Mouse (Mus musculus): ENCODE data around the gene Trpm3. TPM values are rescaled to one million over a fixed set of nuclear protein-coding genes. Genes with fewer than 3 reads are reported as not detected.

The Trpm3 gene
- polyA plus RNA-seq, 1 experiment from 2014 or later = 39.8 TPM

- no peak for ATAC-seq
- Histone ChIP-seq H3K36me3 (ENCODE audit: control insufficient read depth, insufficient read depth, low read length) (no peaks in the 10 kb centered on the region), H3K4me1 (ENCODE audit: control insufficient read depth, insufficient read depth, low read depth, low read length) (no peaks in the 10 kb centered on the region), H3K27ac (ENCODE audit: low read depth, low read length) (no peak overlapping the region), H3K4me2 (ENCODE audit: low read length) (no peak overlapping the region), H3K4me3 (ENCODE audit: low read length) (no peak overlapping the region), H3K9ac (ENCODE audit: low read depth, low read length) (no peak overlapping the region), H3K27me3 (replicated peaks; ENCODE audit: control insufficient read depth, insufficient read depth, low read length) (no peaks in the 10 kb centered on the region), H3K9me3 (ENCODE audit: control insufficient read depth, low read length) (no peaks in the 10 kb centered on the region)
- 78% methylated on average over 8 of the region's 8 CpGs for WGBS
Observed at GRCm38 (mm10) chr19:22338927-22339326, 200.1 kb downstream of the Trpm3 start.

DNA sequence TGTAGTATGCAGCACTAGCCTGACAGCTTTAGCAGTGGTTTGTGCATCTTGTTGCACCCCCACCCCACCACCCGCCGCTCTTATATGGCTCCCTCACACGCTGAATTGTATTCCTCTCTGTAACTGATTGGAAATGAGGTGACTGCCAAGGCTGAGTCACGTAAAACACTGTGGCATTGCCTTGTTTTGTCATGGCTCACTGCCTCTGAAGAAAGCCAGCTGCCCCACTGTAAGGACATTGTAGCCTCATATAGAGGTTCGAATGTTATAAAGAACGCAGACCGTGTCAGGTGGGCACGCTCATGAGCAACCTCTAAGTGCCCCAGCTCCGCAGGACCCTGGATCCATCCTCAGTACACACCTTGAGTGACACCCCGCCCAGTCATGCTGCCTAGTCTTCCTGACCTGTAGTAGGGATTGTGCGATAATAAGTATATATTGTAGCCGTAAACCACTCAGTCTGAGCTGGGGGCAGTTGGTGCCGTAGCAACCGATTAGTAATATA, 215.2 kb downstream of the Trpm3 start:
- H3K4me1 ChIP-seq (ENCODE audit: control insufficient read depth, insufficient read depth, low read depth, low read length) = no peaks in the 10 kb centered on the region; the same call in 1 of the 2 replicates
- ATAC-seq = peak; percentile 82
- WGBS = 46% methylated on average over 14 of the region's 14 CpGs
- H3K4me3 ChIP-seq (ENCODE audit: low read length) = no peak overlapping the region
- no peaks in the 10 kb centered on the region for H3K27me3 ChIP-seq (replicated peaks; ENCODE audit: control insufficient read depth, insufficient read depth, low read length)
- no peak overlapping the region; the same call in 1 of the 2 replicates for H3K9ac ChIP-seq (ENCODE audit: low read depth, low read length)
- H3K9me3 ChIP-seq (ENCODE audit: control insufficient read depth, low read length) = no peaks in the 10 kb centered on the region; the same call in 1 of the 2 replicates
- peak overlapping the region; percentile 31 for H3K4me2 ChIP-seq (ENCODE audit: low read length)
- no peaks in the 10 kb centered on the region for H3K36me3 ChIP-seq (ENCODE audit: control insufficient read depth, insufficient read depth, low read length)
- no peak overlapping the region for H3K27ac ChIP-seq (ENCODE audit: low read depth, low read length)

- H3K4me3 ChIP-seq (ENCODE audit: low read length) = no peak overlapping the region
- H3K27me3 ChIP-seq (replicated peaks; ENCODE audit: control insufficient read depth, insufficient read depth, low read length) = no peaks in the 10 kb centered on the region
- no peaks in the 10 kb centered on the region for H3K9me3 ChIP-seq (ENCODE audit: control insufficient read depth, low read length)
- no peak for ATAC-seq
- no peak overlapping the region for H3K4me2 ChIP-seq (ENCODE audit: low read length)
- no peaks in the 10 kb centered on the region for H3K4me1 ChIP-seq (ENCODE audit: control insufficient read depth, insufficient read depth, low read depth, low read length)
- no peak overlapping the region for H3K27ac ChIP-seq (ENCODE audit: low read depth, low read length)
- no peaks in the 10 kb centered on the region for H3K36me3 ChIP-seq (ENCODE audit: control insufficient read depth, insufficient read depth, low read length)
- H3K9ac ChIP-seq (ENCODE audit: low read depth, low read length) = no peak overlapping the region
- 81% methylated on average over 3 of the region's 3 CpGs for WGBS
Observed at GRCm38 (mm10) chr19:22386890-22387289, 248.0 kb downstream of the Trpm3 start.

DNA sequence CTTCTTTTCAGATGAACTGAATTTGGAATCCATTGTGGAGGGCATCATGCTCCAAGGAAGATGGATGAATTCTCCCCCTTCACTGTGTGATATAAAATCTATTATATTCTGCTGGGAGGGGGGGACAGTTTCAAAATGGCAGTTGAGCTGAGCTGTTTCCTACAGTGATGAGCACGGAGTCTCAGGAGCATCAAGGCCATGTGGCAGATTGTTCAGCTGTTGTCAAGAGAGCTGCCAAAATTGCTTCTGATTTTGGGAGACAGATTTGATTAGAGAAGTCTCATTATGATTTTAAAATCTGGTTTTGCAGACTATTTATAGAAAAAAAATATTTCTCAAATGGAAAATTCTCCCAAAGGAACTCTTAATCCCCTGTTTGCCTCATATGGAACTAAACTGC, 255.9 kb downstream of the Trpm3 start:
- Histone ChIP-seq H3K27me3 (replicated peaks; ENCODE audit: control insufficient read depth, insufficient read depth, low read length) (no peaks in the 10 kb centered on the region), H3K4me1 (ENCODE audit: control insufficient read depth, insufficient read depth, low read depth, low read length) (no peaks in the 10 kb centered on the region), H3K36me3 (ENCODE audit: control insufficient read depth, insufficient read depth, low read length) (no peaks in the 10 kb centered on the region), H3K27ac (ENCODE audit: low read depth, low read length) (no peak overlapping the region), H3K4me2 (ENCODE audit: low read length) (no peak overlapping the region), H3K9ac (ENCODE audit: low read depth, low read length) (no peak overlapping the region), H3K4me3 (ENCODE audit: low read length) (no peak overlapping the region), H3K9me3 (ENCODE audit: control insufficient read depth, low read length) (no peaks in the 10 kb centered on the region)
- 71% methylated on average over 1 of the region's 1 CpGs for WGBS
- no peak for ATAC-seq

DNA sequence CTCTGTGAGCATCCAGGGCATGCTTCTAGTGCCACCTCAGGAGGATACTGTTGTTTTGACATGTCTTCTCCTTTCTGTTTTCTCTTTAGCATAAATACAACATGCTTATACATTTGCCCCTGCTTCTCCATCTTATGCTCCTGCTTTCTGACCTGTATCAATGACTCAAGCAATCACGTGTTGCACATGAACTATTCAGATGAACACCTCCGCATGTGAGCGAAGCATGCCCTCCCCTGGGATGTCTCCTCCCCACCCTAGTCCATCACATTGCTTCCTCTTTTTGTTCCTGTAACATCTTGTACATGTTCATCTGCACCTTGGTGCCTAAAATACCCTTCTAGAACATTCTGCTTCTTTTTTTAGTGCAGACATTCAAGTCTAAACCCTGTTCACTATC, 265.2 kb downstream of the Trpm3 start:
- Histone ChIP-seq H3K4me3 (ENCODE audit: low read length) (no peak overlapping the region), H3K4me2 (ENCODE audit: low read length) (no peak overlapping the region), H3K9ac (ENCODE audit: low read depth, low read length) (no peak overlapping the region), H3K36me3 (ENCODE audit: control insufficient read depth, insufficient read depth, low read length) (no peaks in the 10 kb centered on the region), H3K27ac (ENCODE audit: low read depth, low read length) (no peak overlapping the region), H3K4me1 (ENCODE audit: control insufficient read depth, insufficient read depth, low read depth, low read length) (no peaks in the 10 kb centered on the region), H3K9me3 (ENCODE audit: control insufficient read depth, low read length) (no peaks in the 10 kb centered on the region), H3K27me3 (replicated peaks; ENCODE audit: control insufficient read depth, insufficient read depth, low read length) (no peaks in the 10 kb centered on the region)
- no peak for ATAC-seq
- WGBS = 91% methylated on average over 3 of the region's 3 CpGs

DNA sequence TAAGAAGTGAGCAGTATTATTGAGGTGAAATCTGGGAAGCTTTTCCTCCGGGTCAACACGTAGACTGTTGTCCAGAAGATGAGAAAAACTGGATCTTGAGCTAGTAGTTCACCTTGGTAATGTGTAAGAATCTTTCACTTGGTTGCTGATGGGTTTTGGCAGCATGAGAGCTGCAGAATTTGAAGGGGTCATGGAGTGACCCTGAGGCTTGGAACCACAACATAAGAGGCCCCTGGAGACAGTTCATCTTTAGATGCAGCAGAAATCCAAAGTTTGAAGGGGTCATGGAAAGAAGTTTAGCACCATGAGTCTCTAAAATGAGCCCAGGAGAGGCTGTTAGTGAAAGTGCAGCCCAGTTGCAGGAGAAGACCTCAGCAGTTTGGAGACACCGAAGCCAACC, 279.4 kb downstream of the Trpm3 start:
- Histone ChIP-seq H3K9me3 (ENCODE audit: control insufficient read depth, low read length) (no peaks in the 10 kb centered on the region), H3K27me3 (replicated peaks; ENCODE audit: control insufficient read depth, insufficient read depth, low read length) (no peaks in the 10 kb centered on the region), H3K9ac (ENCODE audit: low read depth, low read length) (no peak overlapping the region), H3K4me2 (ENCODE audit: low read length) (no peak overlapping the region), H3K4me1 (ENCODE audit: control insufficient read depth, insufficient read depth, low read depth, low read length) (no peaks in the 10 kb centered on the region), H3K36me3 (ENCODE audit: control insufficient read depth, insufficient read depth, low read length) (no peaks in the 10 kb centered on the region), H3K4me3 (ENCODE audit: low read length) (no peak overlapping the region), H3K27ac (ENCODE audit: low read depth, low read length) (no peak overlapping the region)
- ATAC-seq = no peak
- over 99% methylated on average over 3 of the region's 3 CpGs for WGBS

DNA sequence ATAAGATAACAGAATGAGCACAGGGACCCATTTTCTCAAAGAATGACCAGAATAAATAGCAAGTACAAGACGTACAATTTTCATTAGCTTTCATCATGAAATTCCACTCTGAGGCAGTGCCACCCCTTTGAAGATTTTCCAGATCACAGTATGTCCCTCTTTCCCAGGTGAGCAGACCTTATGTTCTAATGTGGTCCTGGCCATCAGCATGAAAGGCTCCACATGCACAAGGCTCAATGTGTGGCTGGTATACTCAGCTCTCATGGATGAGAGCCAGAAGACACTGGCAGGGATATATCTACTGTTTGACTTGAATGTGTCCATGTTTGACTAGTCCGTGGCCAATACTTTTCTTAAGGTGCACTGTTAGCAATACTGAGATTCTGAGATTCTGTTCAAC, 298.4 kb downstream of the Trpm3 start:
- Histone ChIP-seq H3K9ac (ENCODE audit: low read depth, low read length) (no peak overlapping the region), H3K27me3 (replicated peaks; ENCODE audit: control insufficient read depth, insufficient read depth, low read length) (no peaks in the 10 kb centered on the region), H3K36me3 (ENCODE audit: control insufficient read depth, insufficient read depth, low read length) (no peaks in the 10 kb centered on the region), H3K27ac (ENCODE audit: low read depth, low read length) (no peak overlapping the region), H3K4me2 (ENCODE audit: low read length) (no peak overlapping the region), H3K4me1 (ENCODE audit: control insufficient read depth, insufficient read depth, low read depth, low read length) (no peaks in the 10 kb centered on the region), H3K4me3 (ENCODE audit: low read length) (no peak overlapping the region), H3K9me3 (ENCODE audit: control insufficient read depth, low read length) (no peaks in the 10 kb centered on the region)
- ATAC-seq = no peak
- WGBS = 87% methylated on average over 2 of the region's 2 CpGs

DNA sequence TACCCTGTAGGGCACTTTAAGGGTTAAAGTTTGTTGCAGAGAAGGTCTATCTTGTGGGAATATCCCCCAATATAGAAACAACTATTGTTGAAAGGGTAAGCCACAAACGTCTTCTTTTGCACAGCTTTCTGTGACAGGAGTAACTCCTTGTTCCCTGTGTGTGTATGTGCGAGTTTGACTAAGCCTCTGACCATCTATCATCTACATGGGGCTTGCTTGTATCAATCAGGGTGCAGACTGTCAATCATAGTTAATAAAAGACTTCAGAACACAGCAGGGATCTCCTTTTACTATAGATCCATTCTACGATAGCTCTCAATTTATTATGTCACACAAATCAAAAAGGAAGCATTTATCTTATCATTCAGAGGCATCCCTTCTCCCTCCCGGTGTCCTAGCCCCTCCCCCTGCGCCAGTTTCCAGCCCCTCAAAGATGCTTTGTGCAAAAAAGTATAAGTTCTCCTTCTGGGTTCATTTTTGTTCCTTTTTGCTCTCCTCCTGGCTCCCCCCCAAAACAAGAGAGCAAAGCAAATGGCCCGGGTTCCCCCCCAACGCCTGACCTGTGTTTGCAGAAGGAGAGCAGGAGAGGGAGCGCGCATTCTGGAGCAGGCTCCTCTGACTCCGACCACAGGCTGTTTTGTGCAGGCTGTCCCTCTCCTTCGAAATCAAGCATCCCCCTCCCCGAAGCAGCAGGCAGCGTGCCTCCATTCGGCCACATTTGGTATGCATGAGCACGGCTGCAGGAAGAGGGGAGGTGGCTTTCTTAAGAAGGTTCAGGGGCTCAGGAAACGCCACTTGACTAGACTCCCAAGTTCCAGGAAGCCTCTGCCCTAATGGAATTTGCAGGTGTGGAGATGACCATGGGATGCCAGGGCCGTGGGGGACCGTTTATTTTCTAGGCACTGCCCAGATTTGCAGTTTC, 308.8 kb downstream of the Trpm3 start:
- Histone ChIP-seq H3K4me1 (ENCODE audit: control insufficient read depth, insufficient read depth, low read depth, low read length) (peaks cover 5% of the 10 kb centered on the region), H3K27me3 (replicated peaks; ENCODE audit: control insufficient read depth, insufficient read depth, low read length) (no peaks in the 10 kb centered on the region), H3K4me2 (ENCODE audit: low read length) (peak overlapping the region; percentile 83), H3K9ac (ENCODE audit: low read depth, low read length) (peak overlapping the region; percentile 68), H3K27ac (ENCODE audit: low read depth, low read length) (peak overlapping the region; percentile 82), H3K4me3 (ENCODE audit: low read length) (peak overlapping the region; percentile 61), H3K9me3 (ENCODE audit: control insufficient read depth, low read length) (no peaks in the 10 kb centered on the region), H3K36me3 (ENCODE audit: control insufficient read depth, insufficient read depth, low read length) (no peaks in the 10 kb centered on the region)
- peak; percentile 72 for ATAC-seq
- WGBS = under 1% methylated on average over 18 of the region's 18 CpGs

GRCm38 (mm10) chr19:22448340-22449288, 309.8 kb downstream of the Trpm3 start:
- H3K4me3 ChIP-seq (ENCODE audit: low read length) = peak overlapping the region; percentile 61
- H3K9me3 ChIP-seq (ENCODE audit: control insufficient read depth, low read length) = no peaks in the 10 kb centered on the region
- no peaks in the 10 kb centered on the region for H3K27me3 ChIP-seq (replicated peaks; ENCODE audit: control insufficient read depth, insufficient read depth, low read length)
- H3K9ac ChIP-seq (ENCODE audit: low read depth, low read length) = peak overlapping the region; percentile 68
- no peaks in the 10 kb centered on the region for H3K36me3 ChIP-seq (ENCODE audit: control insufficient read depth, insufficient read depth, low read length)
- H3K27ac ChIP-seq (ENCODE audit: low read depth, low read length) = peak overlapping the region; percentile 82
- ATAC-seq = peak; percentile 77
- H3K4me1 ChIP-seq (ENCODE audit: control insufficient read depth, insufficient read depth, low read depth, low read length) = peaks cover 5% of the 10 kb centered on the region
- peak overlapping the region; percentile 83 for H3K4me2 ChIP-seq (ENCODE audit: low read length)
- WGBS = 24% methylated on average over 20 of the region's 20 CpGs
